Mouse (Mus musculus) cortical plate, adult 2 months (tissue): ENCODE measurements around the gene Efcab10.

Source experiments
- CTCF ChIP-seq: fragments of 200-500 bp; IDR thresholded peaks from 2 replicates; pipeline ENCODE4 v1.5.1; 2011; ENCODE audit warnings: mild to moderate bottlenecking, control low read depth, low read length; ENCODE audit not compliant: insufficient read depth; ENCODE audit errors: extremely low read depth
- POLR2A ChIP-seq: fragments of 200-500 bp; IDR thresholded peaks from 2 replicates; pipeline ENCODE4 v1.6.1; 2011; ENCODE audit warnings: mild to moderate bottlenecking, low read length, control low read depth; ENCODE audit not compliant: insufficient read depth; ENCODE audit errors: extremely low read depth

DNA sequence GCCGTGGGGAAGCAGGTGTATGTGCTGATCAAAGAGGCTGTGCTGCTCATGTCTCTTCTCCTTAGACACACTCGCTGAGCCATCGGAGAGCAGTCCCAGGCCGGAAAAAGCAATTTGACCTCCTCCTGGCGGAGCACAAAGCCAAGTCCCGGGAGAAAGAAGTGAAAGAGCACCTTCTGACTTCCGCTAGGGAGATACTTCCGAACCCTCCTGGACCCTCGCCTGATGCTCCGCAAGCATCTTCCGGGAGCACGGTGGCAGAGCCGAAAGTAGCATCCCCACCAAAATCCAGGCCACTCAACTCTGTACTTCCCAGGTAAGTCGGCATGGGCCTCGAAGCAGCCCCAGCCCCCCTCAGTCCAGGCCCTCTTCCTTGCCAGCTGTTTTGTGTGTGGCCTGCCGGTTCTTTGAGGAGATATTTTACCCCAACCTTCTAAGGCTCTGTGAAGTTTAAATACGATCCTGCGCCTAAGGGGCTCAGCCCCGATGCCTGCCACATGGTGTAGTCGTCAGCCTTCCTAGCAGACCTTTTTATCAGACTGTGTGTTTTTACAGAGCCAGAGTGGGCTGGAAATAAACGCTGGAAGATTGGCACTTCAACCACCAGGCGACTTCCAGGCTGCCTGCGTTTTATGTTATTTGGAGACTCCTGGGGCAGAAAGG is 48.8 kb upstream of the Efcab10 start:
- no peak for TF ChIP-seq CTCF
- no peak for TF ChIP-seq POLR2A
